Mouse (Mus musculus) bone marrow, adult 2 months (tissue): Measurements from ENCODE around the gene Tsc1.

Source experiments
- CTCF ChIP-seq: fragments of 200-500 bp; IDR thresholded peaks from 2 replicates; pipeline ENCODE4 v1.5.1; 2011; ENCODE audit warnings: low read length, control low read depth; ENCODE audit not compliant: control insufficient read depth, insufficient read depth
- POLR2A ChIP-seq: fragments of 200-500 bp; IDR thresholded peaks from 2 replicates; pipeline ENCODE4 v1.6.1; 2011; ENCODE audit warnings: low read depth, mild to moderate bottlenecking, control low read depth, low read length, borderline replicate concordance; ENCODE audit not compliant: control insufficient read depth

DNA sequence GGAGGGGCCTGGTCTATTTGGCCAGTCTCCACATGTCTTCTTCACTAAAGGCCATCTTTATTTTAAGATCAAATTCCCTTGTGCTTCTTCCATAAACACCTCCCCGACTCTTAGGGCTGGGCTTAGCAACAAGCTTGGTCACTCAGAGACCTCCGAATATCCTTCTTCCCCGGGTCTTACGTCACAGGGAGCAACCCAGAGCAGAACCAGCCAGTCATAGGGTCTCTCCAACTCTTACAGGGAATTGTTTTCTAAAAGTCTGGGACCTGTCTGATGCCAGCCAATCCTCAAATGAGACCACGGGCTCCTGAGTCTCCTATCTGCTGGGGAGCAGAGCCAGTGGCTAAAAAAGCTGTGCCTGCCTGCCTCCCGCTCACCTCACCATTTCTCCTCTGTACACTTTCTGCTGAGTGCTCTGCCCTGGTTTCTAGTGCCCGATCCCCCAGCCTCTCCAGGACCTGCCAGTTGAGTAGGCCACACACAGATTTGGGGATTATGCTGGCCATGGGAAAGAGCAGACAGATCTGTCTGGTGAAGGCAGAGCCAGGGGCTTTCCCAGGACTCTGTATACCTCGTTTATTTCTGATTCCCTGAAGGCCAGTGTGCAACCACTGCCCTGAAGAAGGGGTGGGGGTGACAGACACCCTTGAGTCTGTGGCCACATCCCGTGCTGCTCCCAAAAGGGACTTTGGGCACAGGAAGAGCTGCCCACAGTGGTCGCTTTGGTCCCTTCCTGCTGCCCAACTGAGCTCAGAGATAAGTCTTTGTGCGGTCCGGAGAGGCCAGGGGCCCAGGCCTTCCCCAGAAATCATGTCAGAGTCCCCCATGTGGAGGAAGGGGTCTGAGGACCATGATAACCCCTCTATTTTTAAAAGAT is 42.1 kb upstream of the Tsc1 start:
- no peak for TF ChIP-seq CTCF
- TF ChIP-seq POLR2A = no peak
